Mouse (Mus musculus): ENCODE measurements around the gene Klhl9.
A peak's percentile ranks its signal among the peaks of the same experiment; 100 is the strongest.

Klhl9 gene

DNA sequence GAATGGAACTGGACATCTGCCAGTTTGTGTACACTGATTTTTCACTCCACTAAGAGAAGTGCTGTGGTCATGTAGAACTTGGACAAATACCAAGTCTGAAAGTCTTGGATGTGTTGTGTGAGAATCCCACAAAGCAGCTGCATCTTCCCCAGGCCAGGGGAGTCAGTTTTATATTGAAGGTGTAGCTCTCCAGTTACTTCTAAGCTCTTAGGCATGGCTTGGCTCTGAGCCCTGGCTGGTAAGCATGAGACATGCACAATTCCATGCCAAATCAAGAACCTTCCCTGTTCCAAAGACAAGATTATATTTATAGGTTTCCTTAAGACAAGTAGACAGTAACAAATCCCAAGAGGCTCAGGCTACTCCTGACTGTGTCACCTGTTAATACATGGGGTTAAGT lies 7.2 kb downstream of the Klhl9 start:
- no peak for DNase-seq (ENCODE audit: low spot score)

DNA sequence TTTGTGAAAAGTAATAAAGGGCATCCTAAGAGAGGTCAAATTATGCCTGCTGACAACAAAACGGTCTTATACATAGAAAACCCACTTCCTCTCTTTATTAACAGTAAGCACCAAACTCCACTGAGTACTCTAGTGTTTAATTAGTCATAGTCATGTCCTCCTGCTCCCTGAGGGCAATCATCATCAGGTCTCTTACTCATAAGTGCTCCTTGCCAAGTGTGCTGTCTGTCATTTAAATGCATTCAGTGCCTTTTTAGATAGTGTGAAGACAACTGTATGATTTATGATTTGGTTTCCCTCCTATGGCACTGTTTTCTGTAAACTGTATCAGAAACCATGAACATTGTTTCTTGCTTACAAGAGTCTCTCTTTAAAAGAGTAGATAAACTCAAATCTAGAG lies 8.0 kb downstream of the Klhl9 start:
- no peak for DNase-seq (ENCODE audit: low spot score)

DNA sequence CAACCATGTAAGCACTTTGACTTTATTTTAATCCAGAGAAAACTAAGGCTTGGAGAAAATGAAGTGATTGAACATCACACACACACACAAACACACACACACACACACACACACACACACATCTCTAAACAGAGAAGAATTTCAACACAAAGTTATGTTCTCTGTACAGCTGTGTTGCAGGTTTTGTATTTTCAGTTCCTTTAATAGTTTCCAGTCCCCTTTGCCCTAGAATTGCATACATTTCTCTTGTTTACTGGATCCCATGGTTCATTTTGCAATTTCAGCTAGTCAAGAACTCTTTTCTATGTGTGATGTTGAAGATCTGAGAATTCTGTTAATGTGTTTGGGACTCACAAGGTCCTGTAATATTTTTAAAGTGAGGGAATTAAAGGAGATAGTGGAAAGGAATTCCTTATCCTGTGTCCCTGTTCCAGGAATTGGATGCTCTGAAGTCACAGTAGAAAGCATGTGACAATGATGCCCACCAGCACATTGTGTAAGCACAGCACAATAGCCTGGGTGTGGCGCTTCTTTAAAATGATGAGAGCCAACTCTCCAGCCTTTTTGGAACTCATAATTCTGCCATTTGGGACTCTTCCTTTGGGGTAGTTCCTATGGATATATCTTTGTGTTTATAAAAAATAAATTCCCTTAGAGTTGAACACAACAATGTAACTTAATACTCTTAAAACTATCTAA lies 15.0 kb downstream of the Klhl9 start:
- no peak for DNase-seq (ENCODE audit: low spot score)

DNA sequence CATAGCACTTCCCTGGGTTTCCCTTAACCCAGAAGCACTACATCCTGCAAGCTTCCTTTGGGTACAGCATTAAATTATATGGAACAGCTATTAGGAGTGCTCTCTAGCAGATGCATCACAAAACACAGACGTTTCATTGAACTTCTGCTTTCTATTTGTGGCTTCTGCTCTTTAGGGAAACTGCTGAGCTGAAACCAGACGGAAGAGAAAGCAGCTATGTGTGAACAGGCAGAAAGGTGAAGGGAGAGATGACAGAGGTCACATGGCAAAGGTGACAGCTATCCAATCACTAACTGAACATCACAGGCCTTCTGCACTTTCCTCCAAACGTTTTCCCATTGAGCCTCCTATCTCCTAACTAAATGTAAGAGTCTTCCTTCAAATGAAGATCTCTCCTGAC lies 16.3 kb downstream of the Klhl9 start:
- DNase-seq (ENCODE audit: low spot score) = no peak

DNA sequence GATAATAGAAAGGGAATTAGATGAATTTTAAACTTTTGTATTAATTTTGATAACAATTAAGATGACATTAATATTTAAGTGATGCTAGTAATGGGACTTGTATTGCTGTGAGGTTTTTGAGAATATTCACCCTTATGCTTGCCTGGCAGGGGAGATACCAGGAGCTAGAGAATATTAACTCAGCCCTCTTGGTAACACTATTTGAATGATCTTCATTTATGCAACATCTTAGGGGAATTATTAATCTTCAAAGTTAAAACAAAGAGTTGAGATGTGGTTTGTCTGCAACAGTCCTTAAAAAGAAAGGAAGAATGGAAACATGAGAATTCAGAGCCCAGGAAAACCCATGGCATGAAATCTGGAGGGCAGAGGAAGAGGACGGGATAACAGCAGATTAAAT lies 23.0 kb downstream of the Klhl9 start:
- DNase-seq (ENCODE audit: low spot score) = no peak

DNA sequence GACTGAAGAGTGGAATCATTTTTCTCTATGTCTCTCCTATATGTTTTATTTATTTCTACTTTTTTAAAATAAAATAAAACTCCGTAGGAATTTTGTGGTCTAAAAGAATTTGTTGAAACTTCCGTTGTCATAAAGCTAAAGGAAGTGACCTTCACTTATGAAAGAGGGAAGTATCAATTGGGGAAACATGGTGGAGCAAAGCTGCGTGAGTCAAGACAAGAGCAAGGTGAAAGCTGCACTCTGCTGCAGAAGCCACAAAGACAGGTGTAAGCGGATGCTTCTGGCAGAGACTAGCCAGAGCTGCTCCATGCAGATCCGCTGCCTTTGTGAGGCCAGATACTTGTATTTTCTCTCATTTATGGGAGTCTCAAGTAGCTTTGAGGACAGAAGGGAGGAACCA lies 23.5 kb downstream of the Klhl9 start:
- DNase-seq (ENCODE audit: low spot score) = no peak

DNA sequence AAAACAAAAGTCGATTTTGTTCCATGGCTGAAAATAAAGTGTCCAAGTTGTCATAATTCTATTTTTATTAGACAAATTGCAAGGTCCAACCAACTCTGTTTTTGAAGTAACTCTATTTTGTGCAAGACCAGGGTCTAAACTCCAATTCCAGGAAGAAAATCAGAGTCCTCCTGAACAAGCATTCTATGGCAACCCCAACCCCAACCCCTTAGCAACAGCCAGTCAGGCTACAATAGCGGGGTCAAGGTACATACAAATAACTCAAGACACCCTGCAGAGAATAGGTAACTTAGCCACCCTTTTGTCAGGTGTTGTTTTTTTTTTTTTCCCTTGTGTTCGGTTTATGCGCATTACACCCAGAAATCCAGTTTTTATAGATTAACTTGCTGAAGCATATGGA lies 24.5 kb downstream of the Klhl9 start:
- DNase-seq (ENCODE audit: low spot score) = no peak

DNA sequence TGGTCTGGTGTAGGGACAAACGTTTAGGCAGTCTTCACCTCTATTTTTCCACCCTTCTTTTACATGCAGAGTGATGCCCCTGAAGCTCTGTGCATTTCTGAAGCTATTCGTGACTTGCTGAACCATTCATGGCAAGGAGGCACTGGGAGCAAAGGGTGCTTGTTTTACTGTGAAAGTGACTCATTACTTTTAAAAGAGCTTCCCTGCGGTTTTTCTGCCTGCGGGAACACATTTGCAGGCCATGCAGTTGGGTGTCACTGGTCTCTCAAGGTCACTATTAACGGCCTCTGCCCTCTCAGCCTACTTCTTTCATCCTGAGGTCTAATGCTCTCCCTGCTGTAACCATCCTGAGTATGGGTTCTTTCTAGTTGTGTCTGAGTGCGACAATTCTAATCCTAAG lies 25.2 kb downstream of the Klhl9 start:
- no peak for DNase-seq (ENCODE audit: low spot score)

DNA sequence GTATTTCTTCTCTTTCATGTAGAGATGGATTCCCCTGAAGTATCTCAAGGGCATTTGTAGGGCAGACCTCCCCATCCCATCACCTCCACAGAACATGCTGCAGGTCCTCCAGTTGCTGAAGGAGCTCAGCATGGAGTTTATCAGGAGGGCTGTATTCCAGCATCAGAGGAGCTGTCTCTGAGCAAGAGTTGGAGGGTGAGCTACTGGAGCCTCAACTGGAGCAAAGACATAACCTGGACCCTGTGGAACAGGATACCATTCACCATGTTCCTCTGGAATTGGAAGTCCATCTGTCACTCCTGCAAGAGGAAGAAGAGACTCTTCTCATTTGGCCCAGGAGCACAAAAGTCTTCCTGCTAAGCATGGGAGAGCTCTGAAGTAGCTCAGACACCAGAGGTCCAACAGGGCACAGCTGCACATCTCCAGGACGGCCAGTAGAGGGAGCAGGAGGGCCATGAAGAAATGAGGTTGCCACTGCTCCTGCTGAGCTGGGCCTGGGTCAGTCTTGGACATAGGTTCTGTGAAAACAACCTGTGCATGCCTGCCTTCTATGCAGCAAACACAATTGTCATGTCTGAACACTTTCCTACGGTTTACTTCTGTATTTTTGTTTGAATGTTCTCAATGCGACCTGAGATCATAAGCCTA lies 25.9 kb downstream of the Klhl9 start:
- DNase-seq (ENCODE audit: low spot score) = peak; percentile 43

DNA sequence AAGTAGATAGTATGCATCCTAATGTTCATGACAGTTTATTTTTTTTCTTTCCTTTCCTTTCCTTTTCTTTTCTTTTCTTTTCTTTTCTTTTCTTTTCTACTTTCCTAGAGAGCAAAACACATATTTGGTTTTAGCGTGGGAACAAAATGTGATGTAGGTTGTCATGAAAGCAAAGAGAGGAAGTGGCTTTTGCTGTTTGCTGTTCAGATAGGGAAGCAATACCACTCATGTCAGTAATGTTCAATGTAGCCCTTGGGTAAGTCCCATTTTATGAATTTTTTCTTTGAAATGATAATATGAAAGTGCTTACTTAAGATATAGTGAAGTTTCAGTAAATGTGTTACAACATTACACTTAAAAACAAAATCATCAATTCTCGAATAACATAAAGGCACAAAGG lies 28.9 kb downstream of the Klhl9 start:
- no peak for DNase-seq (ENCODE audit: low spot score)

DNA sequence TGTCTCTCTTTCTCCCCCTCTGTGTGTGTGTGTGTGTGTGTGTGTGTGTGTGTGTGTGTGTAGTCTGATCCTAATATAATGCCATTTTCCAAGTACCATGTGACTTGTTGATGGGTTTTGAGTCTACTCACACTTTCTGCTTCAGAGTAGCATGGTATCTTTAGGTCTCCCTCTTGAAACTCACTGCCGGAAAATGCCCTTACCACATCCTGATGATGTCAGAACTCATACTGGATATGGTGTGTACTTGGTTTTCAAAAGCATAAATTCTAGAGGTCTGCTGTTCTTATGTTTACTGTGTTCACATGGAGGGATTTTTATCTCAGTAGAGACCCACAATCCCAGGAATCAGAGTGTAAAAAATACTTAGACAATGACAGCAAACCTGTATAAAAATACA lies 29.7 kb downstream of the Klhl9 start:
- DNase-seq (ENCODE audit: low spot score) = no peak

DNA sequence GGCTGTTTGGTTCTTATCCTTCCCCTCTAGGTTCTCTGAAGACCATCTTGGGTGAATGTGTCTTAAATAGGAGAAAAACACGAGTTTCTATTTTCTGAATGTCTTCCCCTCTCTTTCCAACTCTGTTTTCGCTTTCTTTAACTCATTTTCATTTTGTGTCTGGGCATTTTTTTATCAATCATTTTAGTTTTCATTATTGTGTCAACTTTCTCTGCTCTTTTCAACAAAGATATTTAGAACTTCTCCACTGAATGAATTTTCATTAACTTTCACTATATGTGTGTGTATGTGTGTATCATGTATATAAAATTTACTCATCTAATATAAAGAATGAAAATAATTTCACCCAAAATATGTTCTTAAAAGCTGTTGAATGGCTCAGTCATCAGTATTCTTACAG lies 31.0 kb downstream of the Klhl9 start, which contains the start of gene Ifnab:
Ifnab (minus strand) TSS at position 101 of the 400 bp plus-strand sequence.
- DNase-seq (ENCODE audit: low spot score) = no peak

DNA sequence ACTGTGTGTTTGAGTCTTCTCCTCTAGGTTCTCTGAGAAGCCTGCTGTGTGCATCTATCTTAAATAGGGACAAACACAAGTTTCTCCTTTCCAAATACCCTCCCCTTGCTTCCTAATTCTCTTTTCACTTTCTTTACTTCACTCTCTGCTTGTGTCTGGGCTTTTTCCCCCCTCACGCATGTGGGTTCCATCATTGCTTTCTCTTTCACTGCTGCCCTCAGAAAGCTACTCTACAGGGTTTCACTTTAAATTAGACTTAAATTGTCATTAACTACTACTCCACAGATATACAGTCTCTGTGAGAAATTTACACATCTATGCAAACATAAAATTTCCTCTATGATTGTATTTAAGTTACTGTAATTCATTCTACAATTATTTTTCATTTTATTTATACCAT lies 38.5 kb downstream of the Klhl9 start, which contains the start of gene Ifna2:
Ifna2 (minus strand) TSS at position 101 of the 400 bp plus-strand sequence.
- DNase-seq (ENCODE audit: low spot score) = no peak

DNA sequence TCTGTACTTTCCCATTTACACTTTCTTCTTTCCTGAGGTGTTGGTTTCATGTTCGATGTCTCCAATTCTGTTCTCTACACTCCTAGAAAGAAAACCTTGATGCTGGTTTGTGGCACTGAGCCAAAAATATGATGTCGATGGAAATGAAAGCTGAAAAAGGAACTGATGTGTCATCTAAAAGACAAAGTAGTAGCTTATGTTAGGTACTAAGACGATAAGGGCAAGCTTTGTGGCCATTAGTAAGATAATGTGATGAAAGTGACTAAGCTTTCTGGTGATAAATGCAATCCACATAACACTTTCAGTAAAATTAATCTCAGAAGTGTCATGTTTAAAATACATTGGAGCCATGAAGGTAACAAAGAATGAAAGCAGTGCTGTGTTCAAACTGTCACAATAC lies 40.9 kb downstream of the Klhl9 start:
- no peak for DNase-seq (ENCODE audit: low spot score)

DNA sequence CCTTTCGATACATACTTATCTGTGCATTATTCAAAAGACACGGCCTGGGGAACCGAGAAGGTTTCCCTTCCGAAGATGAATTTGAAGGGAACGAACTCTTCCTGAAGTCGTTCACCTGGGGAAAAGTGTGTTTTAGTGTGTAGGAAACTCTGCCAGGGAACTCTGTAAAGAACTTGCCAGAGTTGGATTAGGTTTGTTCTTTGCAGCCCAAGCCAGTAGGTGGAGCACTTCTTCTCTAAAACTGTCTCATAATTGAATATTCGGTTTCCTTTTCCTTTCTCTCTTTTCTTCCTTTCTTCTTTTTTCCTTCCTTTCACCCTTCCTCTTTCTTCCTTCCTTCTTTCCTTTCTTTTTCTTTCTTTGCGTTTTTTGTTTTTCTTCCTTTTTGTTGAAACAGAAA lies 41.9 kb downstream of the Klhl9 start:
- no peak for DNase-seq (ENCODE audit: low spot score)

DNA sequence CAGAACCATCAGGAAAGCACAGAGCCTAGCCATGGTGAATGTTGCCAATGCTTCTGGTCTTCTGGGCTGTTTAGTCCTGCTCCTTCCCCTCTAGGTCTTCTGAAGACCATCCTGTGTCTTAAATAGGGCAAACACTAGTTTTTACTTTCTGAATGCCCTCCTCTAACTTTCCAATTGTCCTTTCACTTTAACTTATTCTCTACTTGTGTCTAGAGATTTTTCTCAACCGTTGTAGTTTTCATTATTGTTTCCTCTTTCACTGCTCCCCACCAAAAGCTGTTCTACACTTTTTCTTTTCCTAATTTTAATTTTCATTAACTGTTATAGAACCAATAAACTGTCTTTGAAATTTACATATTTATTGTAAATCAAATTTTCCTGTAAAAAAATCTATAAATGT lies 45.4 kb downstream of the Klhl9 start, which contains the start of gene Ifna16:
Ifna16 (minus strand) TSS at position 101 of the 400 bp plus-strand sequence.
- no peak for DNase-seq (ENCODE audit: low spot score)
